Mouse (Mus musculus) cerebellum, postnatal 10 days (tissue): ENCODE measurements around the gene Lgals4.
"Not testable (repeated sequence)": the region's sequence is repeated elsewhere in the genome, so short reads cannot be mapped to it uniquely, and the experiment has no call there.

Source experiments
- DNase-seq, 2 experiments: peaks; one replicate each; pipeline ENCODE4 v3.0.0; 2021; ENCODE audit warnings: mixed read lengths in 2 of 2

Lgals4 gene

DNA sequence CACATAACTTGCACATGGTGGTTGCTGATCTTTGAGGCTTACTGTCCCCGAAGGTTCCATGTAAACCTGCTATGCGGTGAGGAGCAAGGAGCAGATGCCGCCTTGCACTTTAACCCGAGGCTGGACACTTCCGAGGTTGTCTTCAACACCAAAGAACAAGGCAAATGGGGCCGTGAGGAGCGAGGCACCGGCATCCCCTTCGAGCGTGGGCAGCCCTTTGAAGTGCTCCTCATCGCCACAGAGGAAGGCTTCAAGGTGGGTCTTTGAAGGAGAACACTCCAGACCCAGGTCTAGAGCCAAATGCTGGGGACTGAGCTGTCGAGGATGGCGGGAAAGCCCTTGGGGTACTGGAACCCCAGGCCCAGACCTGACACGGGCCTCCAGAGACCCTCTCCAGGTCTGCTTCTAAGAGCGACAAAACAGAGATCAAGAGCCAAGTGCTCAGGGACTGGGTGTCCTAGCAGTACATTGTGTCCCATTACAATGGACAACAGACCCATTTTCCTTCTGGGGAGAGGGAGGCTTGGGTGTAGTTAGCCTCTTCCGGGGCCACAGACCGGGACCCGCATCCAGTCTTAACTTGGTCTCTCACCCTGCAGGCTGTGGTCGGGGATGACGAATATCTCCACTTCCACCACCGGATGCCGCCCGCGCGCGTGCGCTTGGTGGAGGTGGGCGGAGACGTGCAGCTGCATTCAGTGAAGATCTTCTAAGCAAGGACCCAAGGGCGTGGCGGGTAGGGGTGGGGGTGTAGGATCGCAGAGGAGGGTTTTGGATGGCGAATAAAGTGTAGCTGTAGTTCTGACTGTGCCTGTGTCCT is 32.0 kb downstream of the Lgals4 start:
- DNase-seq, result peak; percentile 59 to 65

DNA sequence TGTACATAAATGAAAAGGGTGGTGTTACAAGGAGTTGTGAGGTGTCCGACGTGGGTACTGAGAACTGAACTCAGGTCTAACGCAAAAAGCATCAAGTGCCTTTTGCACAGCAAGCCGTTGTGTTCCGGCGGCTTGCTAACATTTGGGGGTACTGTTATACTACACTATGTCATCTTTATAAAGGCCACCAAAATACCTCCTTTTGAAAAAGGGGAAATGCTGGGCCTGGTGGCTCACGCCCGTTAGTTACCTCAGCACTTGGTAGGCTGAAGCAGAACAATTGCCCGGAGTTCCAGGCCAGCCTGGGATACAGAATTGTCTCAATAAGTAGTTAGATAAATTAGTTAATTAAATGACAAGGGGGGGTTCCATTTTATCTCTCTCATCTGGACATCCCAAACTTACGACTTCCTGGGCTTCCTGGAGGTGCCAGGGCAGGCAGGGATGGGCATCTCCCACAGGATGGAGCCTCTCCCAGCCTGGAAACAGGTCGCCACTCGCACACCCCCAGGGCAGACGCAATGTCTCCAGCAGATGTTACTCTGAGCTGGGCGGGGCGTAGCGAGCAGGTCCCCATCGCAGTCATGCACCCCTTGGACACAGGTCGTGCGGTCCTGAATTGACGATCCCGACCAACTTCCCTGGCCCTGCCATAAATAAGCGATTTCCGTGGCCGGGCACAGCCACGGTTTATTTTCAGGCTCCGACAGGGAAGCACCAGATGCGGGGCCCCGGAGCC is 33.3 kb downstream of the Lgals4 start:
- no peak for DNase-seq

DNA sequence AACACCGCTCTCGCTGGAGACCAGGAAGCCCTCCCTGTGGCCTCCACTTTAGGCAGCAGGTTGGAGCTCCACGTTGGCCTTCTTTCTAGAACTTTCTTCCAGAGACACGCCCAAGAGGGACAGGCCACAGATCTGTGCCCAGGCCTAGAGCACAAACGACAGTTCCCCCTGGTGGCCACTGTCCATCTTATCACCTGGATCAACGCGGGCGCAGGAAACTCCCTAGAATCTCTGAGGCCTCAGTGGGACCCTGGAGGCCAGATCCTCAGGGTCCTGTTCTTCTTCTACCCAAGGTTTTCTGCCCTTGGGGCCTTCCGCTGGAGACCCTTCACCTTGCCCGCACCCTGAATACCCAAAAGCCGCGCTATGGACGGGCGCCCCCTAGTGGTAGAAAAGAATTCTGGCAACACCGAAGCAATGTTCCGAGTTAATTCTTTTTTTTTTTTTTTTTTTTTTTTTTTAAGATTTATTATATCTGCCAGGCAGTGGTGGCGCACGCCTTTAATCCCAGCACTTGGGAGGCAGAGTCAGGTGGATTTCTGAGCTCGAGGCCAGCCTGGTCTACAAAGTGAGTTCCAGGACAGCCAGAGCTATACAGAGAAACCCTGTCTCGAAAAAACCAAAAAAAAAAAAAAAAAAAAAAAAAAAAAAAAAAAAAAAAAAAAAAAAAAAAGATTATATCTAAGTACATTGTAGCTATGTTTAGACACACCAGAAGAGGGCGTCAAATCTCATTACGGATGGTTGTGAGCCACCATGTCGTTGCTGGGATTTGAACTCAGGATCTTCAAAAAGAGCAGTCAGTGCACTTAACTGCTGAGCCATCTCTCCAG is 34.1 kb downstream of the Lgals4 start:
- DNase-seq, result peak; percentile 83 to 87

DNA sequence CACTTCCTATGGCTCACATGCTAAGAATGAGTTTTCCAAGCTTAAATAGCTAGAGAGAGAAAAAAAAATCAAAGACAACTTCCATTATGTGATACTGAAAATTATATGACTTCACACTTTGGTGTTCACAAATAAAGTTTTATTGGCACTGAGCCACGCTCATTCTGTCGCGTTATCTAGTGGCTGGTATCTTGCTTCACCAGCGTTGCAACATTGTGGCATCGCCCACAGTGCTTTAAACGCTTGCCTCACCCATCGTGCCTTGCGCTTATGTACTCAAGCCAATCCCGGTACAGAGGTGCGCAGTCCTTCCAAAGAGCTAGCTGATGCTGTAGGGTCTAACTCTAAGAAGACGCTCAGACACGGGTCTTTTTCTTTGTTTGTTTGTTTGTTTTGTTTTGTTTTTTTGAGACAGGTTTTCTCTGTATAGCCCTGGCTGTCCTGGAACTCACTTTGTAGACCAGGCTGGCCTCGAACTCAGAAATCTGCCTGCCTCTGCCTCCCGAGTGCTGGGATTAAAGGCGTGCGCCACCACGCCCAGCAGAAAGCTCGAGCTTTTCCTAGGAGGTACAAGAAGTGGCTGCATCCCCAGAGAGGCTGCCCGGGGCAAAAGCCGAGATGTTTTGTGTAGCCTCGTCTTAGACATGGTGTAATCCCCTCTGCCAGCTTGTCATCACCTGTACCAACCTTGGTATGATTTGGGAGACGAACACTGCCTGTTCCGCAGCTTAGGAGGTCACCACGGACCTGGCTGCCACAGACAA is 37.4 kb downstream of the Lgals4 start:
- no peak for DNase-seq

DNA sequence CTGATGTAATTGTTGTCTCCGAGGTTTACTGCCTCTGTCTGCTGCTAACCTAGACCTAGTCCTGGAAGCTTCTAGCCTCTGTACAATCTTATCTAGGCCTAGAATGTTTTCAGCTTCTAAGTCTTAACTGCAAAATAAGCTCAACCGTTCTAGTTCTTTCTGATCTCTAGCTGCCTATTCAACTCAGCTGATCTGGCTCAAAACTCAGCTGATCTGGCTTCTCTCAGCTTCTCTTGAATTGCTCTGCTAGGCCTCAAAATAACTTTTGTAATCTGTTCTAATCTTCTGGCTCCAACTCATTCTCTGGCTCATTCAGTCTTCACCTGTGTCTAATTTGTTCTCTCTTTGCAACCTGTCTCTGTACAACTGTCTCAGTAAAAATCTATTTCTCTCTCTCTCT is 40.9 kb downstream of the Lgals4 start:
- no peak for DNase-seq

DNA sequence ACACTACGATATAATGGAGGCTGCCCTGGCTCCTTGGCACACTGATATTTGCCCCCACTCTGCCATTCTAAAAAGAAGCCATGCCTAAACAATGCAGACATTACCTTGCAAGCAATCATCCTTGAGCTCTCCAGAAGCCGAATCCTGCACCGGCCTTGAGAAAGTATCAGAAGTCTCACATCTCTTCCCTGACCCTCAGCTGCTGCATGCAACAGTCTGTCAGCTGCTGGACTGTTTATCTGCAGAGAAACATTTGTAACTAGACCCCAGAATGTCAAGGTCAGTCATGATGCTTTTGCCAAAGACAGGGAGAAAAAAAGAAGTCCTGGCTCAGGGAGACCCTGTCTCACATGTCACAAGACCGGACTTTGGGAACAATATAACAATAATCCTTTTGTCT is 42.4 kb downstream of the Lgals4 start:
- no peak for DNase-seq

DNA sequence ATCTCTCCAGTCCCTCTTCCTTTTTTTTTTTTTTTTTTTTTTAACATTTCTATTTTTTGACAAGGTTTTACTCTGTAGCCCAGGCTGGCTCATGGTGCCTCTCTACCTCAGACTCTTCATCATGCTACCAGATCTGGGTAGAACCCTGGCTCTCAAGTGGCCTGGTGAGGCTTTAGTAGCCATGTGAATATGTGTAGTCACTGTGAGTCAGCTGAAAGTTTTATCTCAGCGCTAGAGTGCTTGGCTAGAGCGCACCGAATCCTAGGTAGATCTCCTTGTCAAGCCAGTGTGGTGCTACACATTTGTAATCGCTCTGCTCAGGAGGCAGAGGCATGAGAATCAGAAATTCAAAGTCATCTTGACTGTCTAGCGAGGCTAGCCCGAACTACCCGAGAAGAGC is 43.5 kb downstream of the Lgals4 start:
- DNase-seq, result no peak

DNA sequence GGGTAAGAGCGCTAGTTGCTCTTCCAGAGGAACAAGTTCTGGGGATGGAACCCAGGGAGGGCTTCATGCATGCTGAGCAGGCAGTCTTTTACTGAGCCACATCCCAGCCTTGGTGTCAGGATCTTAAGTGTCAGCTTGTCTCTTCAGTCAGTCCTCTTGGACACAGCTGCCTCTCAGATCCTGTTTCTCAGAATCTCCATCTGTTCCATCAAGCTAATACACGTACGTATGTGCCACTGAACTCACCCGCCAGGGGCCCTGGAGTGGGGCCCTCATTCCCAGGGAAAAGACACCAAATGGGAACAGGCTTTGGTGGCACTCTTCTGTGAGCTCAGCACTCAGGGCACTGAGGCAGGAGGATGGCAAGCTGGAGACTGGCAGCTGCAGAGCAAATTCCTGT is 44.2 kb downstream of the Lgals4 start:
- no peak for DNase-seq

DNA sequence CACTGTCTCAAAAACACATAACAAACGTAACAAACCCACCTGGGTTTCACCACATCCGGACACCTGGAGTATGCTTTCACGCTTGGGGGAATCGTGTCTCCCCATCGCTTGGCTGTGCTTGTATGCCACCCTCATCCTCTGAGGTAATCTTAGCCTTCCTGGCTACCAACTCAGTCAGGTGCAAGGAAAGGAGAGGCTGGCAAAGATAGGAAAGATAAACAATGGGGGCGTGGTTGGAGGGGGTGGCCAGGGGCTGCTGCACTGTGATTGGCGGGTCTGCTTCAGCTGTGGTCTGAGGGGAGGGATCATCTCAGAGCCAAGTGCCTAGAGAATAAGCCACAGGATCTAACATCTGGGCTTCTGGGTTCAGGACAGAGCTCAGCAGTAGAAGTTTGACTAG is 46.0 kb downstream of the Lgals4 start:
- DNase-seq, result no peak

DNA sequence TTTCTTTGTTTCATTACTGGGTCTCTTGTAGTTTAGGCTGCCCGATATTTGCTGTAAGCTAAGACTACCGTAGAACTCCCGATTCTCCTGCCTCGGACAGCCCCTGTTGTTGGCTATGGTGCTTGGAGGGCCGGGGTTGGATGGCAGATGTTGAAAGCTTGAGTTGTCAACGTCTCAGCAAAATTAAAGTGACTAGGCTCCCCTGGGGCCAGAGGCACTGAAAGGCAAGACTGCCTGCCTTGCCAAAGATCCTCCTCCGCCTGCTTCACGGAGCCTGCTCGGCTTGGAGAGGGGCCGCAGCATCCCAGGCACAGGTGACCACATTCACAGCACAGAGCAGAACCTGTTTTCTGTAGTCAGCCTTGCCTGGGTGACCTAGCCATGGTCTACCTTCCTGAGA is 46.9 kb downstream of the Lgals4 start:
- DNase-seq, result peak in 1 of 2 experiments; percentile 55

DNA sequence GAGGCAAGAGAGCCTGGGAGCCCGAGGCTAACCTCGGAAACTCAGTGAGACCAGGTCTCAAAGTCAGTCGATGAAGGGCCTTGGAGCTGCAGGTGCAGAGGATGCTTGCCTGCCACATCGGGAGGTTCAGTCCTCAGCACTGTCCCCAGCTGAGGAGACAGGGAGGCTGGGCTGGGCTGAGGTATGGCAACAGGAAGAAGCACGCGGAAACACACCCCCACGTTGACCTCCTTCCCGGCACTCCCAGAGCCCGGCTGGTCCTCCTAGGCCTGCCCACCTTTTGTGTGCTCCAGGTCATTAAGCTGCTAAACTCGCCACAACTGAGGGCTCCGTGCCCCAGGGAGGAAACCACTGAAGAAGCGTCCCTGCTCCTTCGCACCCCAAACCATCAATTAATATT is 47.5 kb downstream of the Lgals4 start, which contains the start of gene Capn12:
Capn12 (plus strand) TSS at position 224 of the 400 bp plus-strand sequence.
- DNase-seq, result no peak

DNA sequence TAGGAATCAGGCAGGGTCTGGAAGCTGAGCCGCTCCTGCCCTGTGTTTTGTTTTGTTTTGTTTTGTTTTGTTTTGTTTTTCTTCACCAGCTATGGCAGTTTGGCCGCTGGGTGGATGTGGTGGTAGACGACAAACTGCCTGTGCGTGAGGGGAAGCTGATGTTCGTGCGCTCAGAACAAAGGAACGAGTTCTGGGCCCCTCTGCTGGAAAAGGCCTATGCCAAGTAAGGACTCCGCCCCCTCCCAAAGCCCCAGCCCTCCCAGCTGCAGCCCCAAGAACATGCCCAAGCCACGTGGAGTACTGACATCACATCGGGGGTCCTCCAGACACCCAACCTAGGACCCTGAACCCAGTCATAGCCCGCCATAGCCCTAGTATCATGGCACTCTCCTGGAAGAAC is 49.4 kb downstream of the Lgals4 start:
- no peak for DNase-seq

DNA sequence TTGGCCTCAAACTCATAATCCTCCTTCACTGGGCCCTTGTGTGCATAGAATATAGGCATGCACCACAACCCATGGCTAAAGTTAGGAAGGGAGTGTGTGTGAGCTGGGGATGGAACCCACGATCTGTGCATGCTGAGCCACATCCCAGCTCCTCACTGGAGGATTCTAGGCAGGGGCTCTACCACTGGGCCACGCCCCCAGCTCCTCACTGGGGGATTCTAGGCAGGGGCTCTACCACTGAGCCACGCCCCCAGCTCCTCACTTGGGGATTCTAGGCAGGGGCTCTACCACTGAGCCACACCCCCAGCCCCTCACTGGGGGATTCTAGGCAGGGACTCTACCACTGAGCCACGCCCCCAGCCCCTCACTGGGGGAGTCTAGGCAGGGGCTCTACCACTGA is 50.0 kb downstream of the Lgals4 start:
- not testable (repeated sequence) for DNase-seq

DNA sequence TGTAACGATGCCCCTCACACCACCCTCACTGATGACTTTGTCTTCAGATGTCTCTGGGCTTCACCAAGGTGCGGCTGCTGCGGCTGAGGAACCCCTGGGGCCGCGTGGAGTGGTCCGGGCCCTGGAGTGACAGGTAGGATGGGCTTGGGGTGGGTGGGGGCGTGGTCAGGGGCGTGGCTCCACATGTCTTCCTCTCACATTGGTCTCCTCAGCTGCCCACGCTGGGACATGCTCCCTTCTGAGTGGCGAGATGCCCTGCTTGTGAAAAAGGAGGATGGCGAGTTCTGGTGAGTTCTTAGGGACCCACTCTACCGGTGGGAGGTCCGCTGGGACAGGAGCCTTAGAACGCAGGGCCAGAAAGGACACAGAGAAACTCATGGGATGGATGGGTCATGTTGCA is 52.8 kb downstream of the Lgals4 start:
- no peak for DNase-seq

DNA sequence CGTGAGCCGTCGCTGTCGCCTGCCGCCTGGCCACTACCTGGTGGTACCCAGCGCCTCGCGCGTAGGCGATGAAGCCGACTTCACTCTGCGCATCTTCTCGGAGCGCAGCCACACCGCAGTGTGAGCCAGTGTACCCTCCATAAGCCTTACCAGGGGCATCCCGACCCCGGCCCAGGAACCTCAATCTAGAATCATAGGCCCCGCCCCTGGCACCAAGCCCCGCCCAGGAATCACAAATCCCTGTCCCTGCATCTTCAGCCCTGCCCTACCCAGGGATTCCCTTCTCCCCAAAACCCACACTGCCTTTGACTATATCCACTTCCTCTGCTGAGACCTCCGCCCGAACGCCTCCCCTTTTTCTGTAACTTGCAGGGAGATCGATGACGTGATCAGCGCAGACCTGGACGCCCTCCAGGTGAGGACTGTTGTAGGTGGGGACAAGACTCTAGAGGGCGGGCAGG is 55.1 kb downstream of the Lgals4 start:
- peak; percentile 71 for DNase-seq
